Mouse (Mus musculus): ENCODE data around the gene Grb10. TPM values are rescaled to one million over a fixed set of nuclear protein-coding genes. Genes with fewer than 3 reads are reported as not detected.

Gene Grb10
- total RNA-seq, 4 experiments from 2014 or later = 28.0 to 36.2 (median 32.3) TPM

DNA sequence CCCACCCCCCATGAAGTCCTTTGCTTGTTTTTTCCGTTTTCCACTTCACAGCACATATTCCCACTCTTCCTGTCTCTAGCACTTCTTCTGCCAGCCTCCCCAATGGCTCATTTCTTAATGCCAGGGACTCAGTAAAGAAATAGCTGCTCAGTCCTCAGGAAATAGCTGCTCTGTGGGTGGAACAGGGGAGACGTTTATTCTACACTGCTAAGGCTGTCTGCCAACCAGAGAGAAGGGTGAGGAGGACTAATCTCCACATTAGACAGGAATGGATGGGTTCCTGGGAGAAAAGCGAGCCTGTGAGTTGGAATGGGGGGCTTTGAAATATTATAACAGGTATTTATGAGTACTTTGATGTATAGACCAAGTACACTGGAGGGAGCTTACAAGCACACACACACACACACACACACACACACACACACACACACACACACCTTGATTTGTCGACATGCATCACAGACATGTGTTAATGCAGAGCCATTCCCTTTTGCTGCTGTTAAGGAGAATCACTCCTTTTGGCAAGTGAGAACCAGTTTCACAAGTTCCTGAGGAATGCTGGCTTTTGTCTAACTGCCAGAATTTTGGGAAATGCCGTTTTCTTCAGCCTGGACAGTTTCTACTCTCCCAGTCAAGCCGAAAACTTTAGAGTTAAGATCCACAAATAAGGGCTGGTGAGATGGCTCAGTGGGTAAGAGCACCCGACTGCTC, 130.6 kb downstream of the Grb10 start:
- no peak for DNase-seq (ENCODE audit: low spot score in 2 of 2)

DNA sequence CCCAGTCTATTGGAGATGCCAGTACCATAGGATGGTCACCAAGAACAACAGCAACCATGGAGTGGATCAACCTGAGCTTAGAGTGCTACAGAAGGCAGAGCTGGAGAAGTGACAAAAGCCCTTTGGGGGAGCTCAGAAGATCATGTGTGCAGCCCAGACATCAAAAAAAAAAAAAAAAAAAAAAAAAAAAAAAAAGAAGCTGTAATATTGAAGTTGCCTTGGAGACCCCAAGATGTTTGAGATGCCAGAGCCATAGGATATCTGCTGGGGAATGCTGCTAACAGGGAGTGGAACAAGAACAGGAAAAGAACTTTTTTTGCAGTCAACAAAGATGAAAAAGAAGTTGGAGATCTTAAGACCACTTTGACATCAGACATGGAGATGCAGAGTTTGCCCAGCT, 133.0 kb downstream of the Grb10 start:
- DNase-seq (ENCODE audit: low spot score in 2 of 2) = no peak

DNA sequence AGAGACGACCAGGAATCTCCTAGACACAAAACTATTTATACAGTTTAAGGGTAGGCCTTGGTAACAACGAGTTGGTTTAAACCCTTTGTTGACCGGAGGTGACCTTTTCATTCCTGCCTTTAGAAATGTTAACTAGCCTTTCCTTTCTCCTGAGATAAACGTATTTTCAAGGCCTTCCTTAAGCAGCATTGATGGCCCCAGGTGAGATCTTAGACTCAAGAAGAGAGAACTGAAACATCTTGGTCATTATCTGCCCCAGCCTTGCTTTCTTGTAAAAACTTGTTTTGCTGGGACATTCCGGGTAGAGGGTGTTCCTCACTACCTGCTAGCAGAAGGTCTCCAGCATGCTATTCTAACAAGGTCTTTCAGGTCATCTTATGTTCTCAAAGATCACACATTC, 133.5 kb downstream of the Grb10 start:
- no peak for DNase-seq (ENCODE audit: low spot score in 2 of 2)

DNA sequence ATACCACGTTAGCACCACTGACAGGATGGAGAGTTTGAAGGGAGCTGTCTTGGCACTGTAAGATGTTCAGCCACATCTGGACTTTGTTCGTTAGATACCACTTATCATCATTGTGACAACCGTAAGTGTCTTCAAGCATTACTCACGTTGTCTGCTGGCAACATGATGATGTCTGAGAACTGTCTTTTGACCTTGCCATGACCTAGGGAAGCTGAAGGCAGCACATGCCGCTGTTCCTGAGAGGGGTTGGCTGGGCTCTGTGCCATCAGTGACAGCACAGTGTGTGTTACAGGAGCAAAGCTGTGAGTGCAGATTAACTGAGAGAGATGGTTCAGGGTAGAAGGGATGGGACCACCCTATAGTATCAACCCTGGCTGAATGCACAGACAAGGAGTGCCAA, 137.0 kb downstream of the Grb10 start:
- no peak for DNase-seq (ENCODE audit: low spot score in 2 of 2)

DNA sequence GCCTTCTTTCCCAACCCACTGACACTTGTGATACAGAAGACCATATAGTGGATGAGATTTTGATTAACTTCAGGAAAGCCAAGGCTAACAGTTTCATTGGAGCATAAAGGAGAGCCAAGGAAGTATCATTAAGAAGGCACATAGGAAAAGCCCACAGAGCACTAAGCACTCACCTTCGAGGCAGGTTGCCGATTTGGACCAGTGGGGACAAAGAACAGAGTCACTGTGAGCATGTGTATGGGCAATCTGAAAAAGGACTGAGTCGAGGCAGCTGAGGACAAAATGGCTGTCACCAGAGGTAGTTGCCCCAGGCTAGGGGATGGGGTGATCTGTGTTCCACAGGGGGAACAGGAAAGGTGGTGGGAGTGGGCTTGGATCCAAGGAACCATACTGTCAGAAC, 140.0 kb downstream of the Grb10 start:
- no peak for DNase-seq (ENCODE audit: low spot score in 2 of 2)

DNA sequence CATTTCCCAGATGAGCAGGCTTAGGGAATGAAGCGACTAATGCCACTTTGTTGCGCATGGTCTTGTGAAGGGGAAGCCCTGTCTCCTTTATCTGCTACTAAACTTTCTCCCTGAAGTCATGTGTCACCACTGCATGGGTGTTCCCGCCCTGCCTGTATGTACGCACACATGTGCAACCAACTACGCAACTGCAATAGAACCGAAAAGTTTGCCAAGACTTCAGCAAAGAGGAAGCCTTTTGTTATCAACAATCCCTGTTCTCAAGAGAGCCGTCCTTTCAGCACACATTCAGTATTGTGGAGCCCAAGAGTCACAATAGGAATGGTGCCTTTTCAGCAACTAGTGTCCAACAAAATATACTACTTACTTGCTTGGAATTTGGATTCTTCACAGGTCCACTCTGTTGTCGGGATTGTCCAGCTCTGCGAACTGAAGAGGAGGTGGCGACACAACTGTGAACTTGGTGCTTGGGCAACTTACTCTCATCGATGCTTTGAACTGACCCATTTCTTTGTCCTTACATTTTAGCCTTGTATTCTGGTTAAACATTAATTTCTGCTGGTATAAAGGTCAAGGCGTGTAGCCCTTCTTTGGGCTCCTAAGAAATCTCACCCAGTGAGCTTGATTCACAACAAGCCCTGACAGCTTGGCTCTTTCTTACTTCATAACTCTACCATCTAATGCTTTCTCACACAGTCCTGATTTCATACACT, 140.7 kb downstream of the Grb10 start, which contains the start of gene Ddc:
Gene Ddc, minus strand, starts transcription at position 500 of the 713 bp plus-strand sequence.
- no peak for DNase-seq (ENCODE audit: low spot score in 2 of 2)

DNA sequence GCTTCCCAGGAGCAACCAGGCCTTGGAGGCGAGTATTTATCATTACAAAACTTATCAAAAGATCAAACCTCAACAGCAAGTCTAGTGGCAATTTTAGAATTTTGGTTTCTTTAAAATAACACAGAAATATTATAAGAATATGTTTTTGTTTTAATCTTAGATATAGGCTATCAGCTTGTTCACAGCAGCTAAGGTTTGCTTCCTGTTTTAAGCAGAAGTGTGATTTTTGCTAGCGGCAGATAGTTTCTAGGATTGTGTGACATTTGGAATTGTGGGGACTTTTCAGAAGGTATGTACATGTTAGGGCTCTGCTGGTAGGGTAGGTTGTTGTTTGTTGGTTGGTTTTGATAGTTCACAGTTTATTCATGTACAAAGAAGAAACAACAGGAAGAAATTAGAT, 143.0 kb downstream of the Grb10 start:
- DNase-seq (ENCODE audit: low spot score in 2 of 2) = no peak

DNA sequence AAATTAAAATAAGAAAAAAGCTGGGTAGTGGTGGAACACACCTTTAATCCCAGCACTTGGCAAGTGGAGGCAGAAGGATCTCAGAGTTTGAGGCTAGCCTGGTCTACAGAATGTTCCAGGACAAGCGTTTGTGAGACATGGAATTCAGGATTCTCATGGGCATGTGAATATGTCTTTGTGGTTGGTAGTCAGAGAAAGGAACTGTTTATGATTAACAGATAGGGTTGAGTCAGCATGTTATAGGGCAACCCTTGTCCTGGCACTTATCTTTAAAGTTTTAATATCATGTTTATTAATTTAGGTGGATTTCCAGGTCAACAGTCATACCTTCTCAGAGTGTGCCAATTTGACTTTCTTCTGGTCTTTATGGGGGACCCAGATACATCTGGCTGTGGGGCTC, 144.7 kb downstream of the Grb10 start:
- DNase-seq (ENCODE audit: low spot score in 2 of 2) = no peak

DNA sequence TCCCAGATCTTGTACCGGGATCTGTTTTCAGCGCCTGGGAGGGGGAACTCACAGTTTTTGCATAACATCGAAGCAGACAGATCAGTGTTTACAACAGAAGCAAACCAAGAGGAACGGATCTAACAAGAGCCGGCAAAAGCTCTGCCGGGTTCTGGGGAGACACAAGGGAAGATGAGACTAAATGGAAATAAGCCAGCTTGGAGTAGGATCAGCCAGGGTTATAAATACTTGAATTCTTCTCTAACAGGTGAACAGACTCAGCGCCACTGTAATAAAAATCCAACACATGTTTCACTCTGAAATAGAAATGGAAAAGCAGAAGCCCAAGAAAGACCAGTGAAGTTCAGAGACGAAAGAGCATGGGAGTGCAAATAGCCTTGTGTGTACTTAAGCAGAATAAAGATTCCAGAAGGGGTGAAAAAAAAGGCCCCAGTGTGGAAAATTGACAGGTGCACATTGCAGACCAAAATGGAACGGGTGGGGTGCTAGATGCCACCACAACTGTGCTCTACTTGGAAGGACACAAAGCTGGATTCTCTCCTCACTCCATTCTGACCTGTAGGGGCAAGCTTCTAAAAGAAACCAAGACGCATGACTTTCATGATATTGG, 145.4 kb downstream of the Grb10 start:
- DNase-seq (ENCODE audit: low spot score in 2 of 2) = no peak

DNA sequence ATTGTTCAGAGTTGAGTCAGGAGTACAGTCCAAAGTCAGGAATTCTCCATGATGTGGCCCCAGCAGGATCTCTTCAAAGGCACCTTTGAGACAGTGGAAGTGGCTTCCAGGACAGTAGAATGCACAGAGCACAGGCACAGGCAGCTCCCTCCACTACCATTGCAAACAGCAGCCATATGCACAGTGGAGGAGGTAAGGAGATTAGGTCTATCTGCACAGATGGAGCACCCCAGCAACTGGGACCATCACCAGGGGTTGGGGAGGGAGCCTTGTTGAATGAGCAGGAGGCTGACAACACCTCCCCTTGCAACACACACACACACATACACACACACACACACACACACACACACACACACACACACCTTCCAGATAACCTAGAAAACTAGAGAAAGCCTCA, 146.7 kb downstream of the Grb10 start:
- peak in 1 of 2 experiments; percentile 17 for DNase-seq (ENCODE audit: low spot score in 2 of 2)

DNA sequence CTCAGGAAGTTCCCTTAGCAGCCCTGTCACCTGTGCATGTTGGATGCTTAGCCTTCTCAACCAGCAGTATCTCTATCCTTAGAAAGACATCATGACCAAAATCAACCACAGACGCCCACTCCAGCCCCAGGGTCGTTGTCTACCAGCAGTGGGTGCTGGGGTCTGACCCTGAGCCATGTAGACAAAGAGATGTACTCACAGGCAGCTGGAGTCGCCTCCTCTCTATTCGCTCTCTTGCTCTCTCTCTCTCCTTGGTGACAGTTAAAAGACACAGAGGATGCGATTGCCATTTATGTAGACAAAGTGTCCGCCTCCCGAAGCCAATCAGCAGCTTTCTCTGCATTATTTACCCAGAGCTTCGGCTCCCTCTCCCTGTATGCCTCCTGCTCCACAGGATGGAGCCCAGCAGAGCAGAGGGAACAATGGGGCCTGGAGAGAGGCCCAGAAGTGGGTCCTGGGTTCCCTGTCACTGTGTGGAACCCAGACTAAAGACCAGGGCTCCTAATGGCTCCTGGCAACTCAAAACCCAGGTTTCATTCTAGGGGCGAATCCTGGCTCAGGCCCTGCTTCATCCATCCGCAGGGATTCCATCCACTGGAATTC, 148.2 kb downstream of the Grb10 start:
- no peak for DNase-seq (ENCODE audit: low spot score in 2 of 2)

DNA sequence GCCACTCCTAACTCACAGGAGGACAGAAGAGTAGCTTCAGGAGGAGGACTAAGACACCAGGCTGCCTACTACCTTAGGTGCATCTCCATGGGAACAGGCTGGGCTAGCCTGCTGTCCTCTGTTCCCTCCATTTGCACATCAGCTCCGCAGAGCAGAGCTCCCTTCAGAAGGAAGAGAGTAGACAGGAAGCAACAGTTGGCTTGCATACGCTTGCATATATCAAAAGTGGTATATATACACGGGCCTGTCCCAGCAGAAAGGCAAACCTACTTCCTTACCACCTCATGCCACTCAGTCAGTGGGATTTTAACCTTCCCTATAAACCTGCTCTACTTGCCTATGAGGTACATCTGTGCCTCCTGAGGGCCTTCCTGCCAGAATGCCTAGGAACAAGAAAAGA, 149.8 kb downstream of the Grb10 start:
- DNase-seq (ENCODE audit: low spot score in 2 of 2) = no peak

DNA sequence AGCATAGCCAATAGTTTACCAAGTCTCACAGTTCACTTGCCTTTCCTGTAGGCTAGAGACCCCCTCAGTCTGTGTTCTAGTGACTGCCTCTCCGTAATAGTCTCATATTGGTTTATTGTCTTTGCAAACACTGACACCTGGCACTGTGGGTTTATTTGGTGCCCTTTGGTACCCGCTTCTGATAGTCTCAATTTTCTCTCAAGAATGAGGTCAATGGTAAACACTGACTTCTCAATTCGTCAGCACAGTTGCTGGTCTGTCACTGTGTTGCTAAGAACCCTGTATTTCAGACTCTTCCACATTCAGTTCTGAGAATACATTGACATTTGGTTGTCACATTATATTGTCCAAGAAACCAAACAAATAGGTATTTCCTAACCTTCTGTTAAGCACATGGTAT, 150.4 kb downstream of the Grb10 start:
- DNase-seq (ENCODE audit: low spot score in 2 of 2) = no peak

DNA sequence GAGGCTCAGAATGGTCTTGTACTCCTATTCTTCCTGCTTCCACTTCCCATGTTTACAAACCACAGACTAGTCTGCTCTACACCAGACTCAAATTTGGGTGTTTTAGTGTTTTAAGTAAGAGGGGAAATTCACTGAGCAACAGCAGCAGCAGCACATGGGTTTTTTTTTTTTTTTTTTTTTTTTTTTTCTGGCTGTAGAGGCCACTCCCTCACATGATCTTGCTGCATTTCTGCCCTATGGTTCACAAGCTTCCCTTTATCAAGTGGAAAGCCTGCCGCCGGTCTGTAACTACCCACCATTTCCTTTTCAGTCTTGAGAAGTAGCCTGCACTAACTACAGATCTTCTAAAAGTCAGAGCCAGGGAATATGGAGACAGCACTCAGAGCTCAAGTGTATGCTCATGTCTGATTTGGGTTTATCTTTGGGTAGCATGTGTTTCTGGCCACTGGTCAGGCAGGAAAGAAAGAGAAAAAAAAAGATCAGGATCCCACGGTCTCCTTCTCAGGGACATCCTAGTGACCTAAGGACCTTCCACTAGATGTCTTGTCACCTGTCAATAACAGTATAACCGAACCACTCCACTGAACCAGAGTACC, 152.0 kb downstream of the Grb10 start:
- DNase-seq (ENCODE audit: low spot score in 2 of 2) = no peak

DNA sequence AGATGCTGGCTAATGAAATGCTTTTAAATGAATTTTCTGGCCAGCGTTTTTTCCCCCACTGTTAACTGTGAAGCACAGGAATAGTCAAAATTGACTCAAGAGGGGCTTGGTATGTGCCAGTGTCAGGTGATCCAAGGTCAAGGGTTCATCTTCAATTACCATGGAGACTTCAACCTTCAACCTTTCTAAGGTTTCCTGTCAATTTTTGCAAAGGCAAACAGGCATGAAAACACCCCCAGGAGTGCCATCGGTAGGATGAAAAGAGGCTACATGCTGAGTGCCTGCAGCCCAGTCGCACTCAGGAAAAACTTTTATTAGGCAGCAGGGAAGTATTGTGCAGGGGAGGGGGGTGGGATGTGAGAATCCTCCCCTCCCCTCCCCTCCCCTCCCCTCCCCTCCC, 152.6 kb downstream of the Grb10 start:
- DNase-seq (ENCODE audit: low spot score in 2 of 2) = no peak

DNA sequence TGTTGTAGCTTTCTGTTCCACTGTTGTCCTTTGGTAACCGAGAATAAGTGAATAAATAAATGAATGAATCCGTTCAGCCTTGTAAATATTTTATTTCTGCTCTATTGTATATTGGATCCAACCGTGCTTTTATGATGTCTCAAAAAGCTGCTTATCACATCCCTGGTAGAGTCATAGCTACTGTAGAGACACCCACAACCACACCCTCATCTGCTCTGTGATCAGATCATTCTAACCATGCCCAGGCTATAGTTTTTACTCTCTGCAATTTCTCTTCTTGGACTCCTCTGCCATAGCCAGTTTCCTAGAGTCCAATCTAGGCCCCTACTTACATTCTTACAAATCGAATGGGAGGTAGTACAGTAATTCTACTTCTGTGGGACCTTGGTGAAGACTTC, 153.2 kb downstream of the Grb10 start:
- no peak for DNase-seq (ENCODE audit: low spot score in 2 of 2)

DNA sequence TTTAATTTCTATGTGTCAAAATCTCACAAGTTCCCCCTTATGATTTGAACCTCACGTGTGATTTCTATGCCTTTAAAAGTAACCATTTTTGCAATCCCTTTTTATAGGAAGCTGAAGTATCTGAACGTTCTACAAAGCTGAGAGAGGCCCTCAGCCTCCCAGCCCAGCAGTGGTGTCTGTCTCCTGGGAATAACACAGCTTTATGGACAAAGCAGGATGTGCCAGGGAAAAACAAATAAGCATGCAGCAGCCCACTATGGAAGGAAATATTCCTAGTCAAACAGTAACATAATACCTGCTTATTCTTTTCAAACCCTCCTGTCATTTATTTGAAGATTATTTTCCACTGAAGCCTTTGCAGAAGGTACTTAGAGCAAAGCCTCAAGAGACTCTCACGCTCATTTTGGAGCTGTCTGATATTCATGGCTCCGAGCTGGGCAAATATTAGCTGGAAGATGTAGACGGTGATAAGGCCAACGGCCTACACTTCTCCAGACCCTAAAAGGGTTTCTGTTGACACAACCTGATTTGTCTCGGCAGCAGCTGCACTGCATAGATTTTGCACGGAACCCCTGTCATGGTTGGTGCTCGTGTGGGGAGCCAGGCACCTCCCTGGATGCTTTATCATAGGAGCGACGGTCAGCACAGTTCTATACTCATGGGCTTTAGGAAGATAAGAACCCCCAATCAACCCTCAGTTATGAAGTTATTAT, 153.8 kb downstream of the Grb10 start:
- DNase-seq (ENCODE audit: low spot score in 2 of 2) = no peak

DNA sequence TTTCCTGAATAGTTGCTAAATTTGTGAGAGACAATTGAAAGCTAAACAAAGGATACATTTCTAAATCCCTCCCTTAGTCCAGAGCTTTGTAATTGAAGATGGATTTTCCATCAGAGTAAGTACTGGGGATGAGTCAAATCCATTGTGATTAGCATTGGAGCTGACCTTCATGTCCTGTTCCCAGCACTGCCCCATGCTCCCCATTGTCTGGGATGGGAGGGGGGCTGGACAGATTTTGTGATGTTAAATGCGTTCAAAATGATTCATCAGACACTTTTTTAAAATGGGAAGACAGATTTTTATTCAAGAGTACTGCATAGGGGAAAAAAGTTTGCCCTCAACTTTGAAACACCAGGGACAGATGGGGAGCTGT, 156.7 kb downstream of the Grb10 start:
- DNase-seq (ENCODE audit: low spot score in 2 of 2) = no peak

DNA sequence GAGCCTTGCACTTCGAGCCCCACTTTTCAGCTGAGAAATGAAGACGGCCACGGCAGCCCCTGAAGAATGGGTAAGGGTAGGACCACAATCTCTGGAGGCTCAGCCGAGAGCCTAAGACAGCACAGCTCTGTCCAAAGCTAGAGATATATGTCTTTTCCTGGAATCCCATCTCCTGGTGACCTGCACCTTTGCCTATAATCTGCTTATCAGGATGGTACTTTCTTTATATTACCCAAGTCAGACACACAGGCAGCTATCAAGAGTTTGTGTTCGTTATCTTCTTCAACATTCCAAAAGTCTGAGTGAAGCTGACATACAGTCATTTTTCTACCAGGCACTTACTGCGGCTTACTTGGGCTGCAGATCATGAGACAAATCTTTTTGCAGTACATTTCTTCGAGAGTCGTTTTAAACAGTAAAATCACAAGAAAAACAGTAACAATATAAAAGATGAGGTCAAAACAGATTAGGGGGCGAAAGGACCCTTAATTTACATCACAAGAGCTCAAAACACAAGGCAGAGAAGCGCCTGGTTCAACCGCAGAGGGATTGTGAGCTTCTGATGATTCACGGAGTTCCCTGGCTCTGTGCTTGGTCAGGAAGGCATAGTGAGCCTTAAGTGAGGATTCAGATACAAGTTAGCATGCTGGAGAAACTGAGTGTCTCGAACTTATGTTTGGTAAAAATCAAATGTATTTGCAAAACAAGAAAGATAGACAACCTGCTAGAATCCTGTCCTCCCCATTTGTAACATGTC, 157.3 kb downstream of the Grb10 start:
- DNase-seq (ENCODE audit: low spot score in 2 of 2) = no peak
